Mouse (Mus musculus): ENCODE data around the gene Anp32a.

GRCm38 (mm10) chr9:62349250-62349649 is 8.2 kb downstream of the Anp32a start:
- TF ChIP-seq GATA1 (IDR thresholded peaks at IDR 0.05; ENCODE audit: borderline replicate concordance, low read length): no peak
- TF ChIP-seq FLI1 (IDR thresholded peaks at IDR 0.05; ENCODE audit: low read length): no peak

Data from megakaryocyte, embryonic 14.5 days (primary cell).